Mouse (Mus musculus): ENCODE results near the gene Oasl2. TPM values are rescaled to one million over a fixed set of nuclear protein-coding genes. Genes with fewer than 3 reads are reported as not detected.

Gene Oasl2
- total and polyA plus RNA-seq, 2 experiments from 2014 or later = 4.7 to 6.3 TPM

GRCm38 (mm10) chr5:114949812-114950211 lies 53.1 kb downstream of the Oasl2 start:
- peak overlapping the region; percentile 32; the same call in 1 of the 2 replicates for H3K27ac ChIP-seq
- WGBS = 48% methylated on average over 9 of the region's 9 CpGs
- ATAC-seq = no peak

GRCm38 (mm10) chr5:114950669-114951068 lies 53.9 kb downstream of the Oasl2 start:
- 65% methylated on average over 12 of the region's 12 CpGs for WGBS
- Histone ChIP-seq H3K36me3 (ENCODE audit: insufficient read depth, low read length) (peaks cover 36% of the 10 kb centered on the region), H3K27me3 (ENCODE audit: insufficient read depth, low read length) (no peaks in the 10 kb centered on the region), H3K9ac (replicated peaks; ENCODE audit: low read length) (no peak overlapping the region), H3K4me2 (ENCODE audit: low read depth, low read length) (no peak overlapping the region), H3K4me1 (ENCODE audit: insufficient read depth, low read length) (no peaks in the 10 kb centered on the region), H3K4me3 (ENCODE audit: low read length) (no peak overlapping the region), H3K27ac (no peak overlapping the region), H3K9me3 (ENCODE audit: low read length) (no peaks in the 10 kb centered on the region)
- ATAC-seq (no peak), DNase-seq (ENCODE audit: low spot score) (no peak)
- TF ChIP-seq CTCF (IDR thresholded peaks at IDR 0.05; ENCODE audit: low read depth) = no peak

More at GRCm38 (mm10) chr5:114949812-114950211, 53.1 kb downstream of the Oasl2 start:
- Histone ChIP-seq H3K4me1 (ENCODE audit: insufficient read depth, low read length) (no peaks in the 10 kb centered on the region), H3K4me3 (ENCODE audit: low read length) (no peak overlapping the region), H3K27me3 (ENCODE audit: insufficient read depth, low read length) (no peaks in the 10 kb centered on the region), H3K36me3 (ENCODE audit: insufficient read depth, low read length) (peaks cover 36% of the 10 kb centered on the region), H3K4me2 (ENCODE audit: low read depth, low read length) (no peak overlapping the region), H3K9me3 (ENCODE audit: low read length) (no peaks in the 10 kb centered on the region), H3K9ac (replicated peaks; ENCODE audit: low read length) (0 out of 2 replicates have a peak overlapping the region, but pooled peaks have one; percentile 5)
- TF ChIP-seq CTCF (IDR thresholded peaks at IDR 0.05; ENCODE audit: low read depth) = no peak
- DNase-seq (ENCODE audit: low spot score) = no peak

DNA sequence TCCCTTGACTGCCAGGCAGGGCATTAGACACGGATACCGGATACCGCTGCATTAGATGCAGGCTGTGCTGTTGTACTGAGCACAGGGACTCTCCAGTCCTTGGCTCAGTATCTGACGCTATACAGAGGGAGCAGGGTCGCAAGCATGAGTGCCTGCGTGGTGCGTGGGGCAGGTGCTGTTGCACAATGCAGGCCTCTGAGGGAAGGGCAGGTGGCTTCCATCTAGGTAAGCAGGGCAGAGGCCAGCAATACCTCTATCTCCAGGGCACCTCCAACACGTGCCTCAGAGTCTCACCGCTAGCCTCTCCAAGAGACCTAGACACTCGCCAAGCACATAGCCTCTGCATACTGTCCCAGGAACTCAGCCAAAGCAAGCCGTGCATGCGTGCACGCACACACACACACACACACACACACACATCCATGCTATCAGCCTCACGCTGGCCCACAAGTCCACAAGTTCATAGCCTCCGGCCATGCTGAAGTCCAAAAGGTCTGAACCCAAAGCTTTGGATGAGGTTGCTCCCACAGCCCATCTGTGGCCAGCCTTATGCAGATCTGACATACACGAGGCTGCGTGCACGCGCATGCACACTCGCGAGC lies 54.6 kb downstream of the Oasl2 start:
- Histone ChIP-seq H3K9ac (replicated peaks; ENCODE audit: low read length) (no peak overlapping the region), H3K9me3 (ENCODE audit: low read length) (no peaks in the 10 kb centered on the region), H3K27me3 (ENCODE audit: insufficient read depth, low read length) (no peaks in the 10 kb centered on the region), H3K4me3 (ENCODE audit: low read length) (no peak overlapping the region), H3K4me1 (ENCODE audit: insufficient read depth, low read length) (no peaks in the 10 kb centered on the region), H3K4me2 (ENCODE audit: low read depth, low read length) (no peak overlapping the region), H3K27ac (no peak overlapping the region), H3K36me3 (ENCODE audit: insufficient read depth, low read length) (peaks cover 30% of the 10 kb centered on the region)
- DNase-seq (ENCODE audit: low spot score) = no peak
- 73% methylated on average over 21 of the region's 21 CpGs for WGBS
- no peak for TF ChIP-seq CTCF (IDR thresholded peaks at IDR 0.05; ENCODE audit: low read depth)
- ATAC-seq = no peak

GRCm38 (mm10) chr5:114953326-114953725 lies 56.6 kb downstream of the Oasl2 start:
- 84% methylated on average over 14 of the region's 14 CpGs for WGBS
- ATAC-seq = no peak
- H3K4me2 ChIP-seq (ENCODE audit: low read depth, low read length) = no peak overlapping the region
- H3K9me3 ChIP-seq (ENCODE audit: low read length) = no peaks in the 10 kb centered on the region
- no peak for TF ChIP-seq CTCF (IDR thresholded peaks at IDR 0.05; ENCODE audit: low read depth)
- no peak overlapping the region for H3K9ac ChIP-seq (replicated peaks; ENCODE audit: low read length)
- no peaks in the 10 kb centered on the region for H3K4me1 ChIP-seq (ENCODE audit: insufficient read depth, low read length)
- no peak overlapping the region for H3K27ac ChIP-seq
- DNase-seq (ENCODE audit: low spot score) = no peak
- H3K4me3 ChIP-seq (ENCODE audit: low read length) = no peak overlapping the region
- peaks cover 10% of the 10 kb centered on the region for H3K36me3 ChIP-seq (ENCODE audit: insufficient read depth, low read length)
- H3K27me3 ChIP-seq (ENCODE audit: insufficient read depth, low read length) = no peaks in the 10 kb centered on the region

GRCm38 (mm10) chr5:114958069-114958468 lies 61.3 kb downstream of the Oasl2 start:
- WGBS = 84% methylated on average over 5 of the region's 5 CpGs
- Histone ChIP-seq H3K27me3 (ENCODE audit: insufficient read depth, low read length) (no peaks in the 10 kb centered on the region), H3K9ac (replicated peaks; ENCODE audit: low read length) (no peak overlapping the region), H3K27ac (no peak overlapping the region), H3K4me1 (ENCODE audit: insufficient read depth, low read length) (no peaks in the 10 kb centered on the region), H3K9me3 (ENCODE audit: low read length) (0 out of 2 replicates have a peak, but pooled peaks cover 3% of the 10 kb centered on the region), H3K4me2 (ENCODE audit: low read depth, low read length) (no peak overlapping the region), H3K36me3 (ENCODE audit: insufficient read depth, low read length) (no peaks in the 10 kb centered on the region), H3K4me3 (ENCODE audit: low read length) (no peak overlapping the region)
- no peak for TF ChIP-seq CTCF (IDR thresholded peaks at IDR 0.05; ENCODE audit: low read depth)
- ATAC-seq (no peak), DNase-seq (ENCODE audit: low spot score) (no peak)

Small RNAs within 50 kb of the gene (microRNA-seq; reads per million reads assigned to microRNA genes)
- gene Mir6240 = 2.3 to 4.3 reads per million in 2 experiments

Other genes starting within 250 kb of the Oasl2 start
- gene Trpv4, start 238.5 kb upstream of the Oasl2 start, total RNA-seq (2014; rRNA removed) = 2.7 TPM in 2 replicates
- 3.0 and 3.4 TPM in 2 replicates for gene Trpv4, start 238.5 kb upstream of the Oasl2 start, polyA plus RNA-seq (2015; fragmentation: Nextera tagmentation; extraction: Ambion mirVana)
- gene Gltp, start 206.0 kb upstream of the Oasl2 start, total RNA-seq (2014; rRNA removed) = 36.3 and 51.0 TPM in 2 replicates
- 55.0 and 55.1 TPM in 2 replicates for gene Gltp, start 206.0 kb upstream of the Oasl2 start, polyA plus RNA-seq (2015; fragmentation: Nextera tagmentation; extraction: Ambion mirVana)
- gene Tchp, start 189.2 kb upstream of the Oasl2 start, total RNA-seq (2014; rRNA removed) = 9.0 and 12.7 TPM in 2 replicates
- 14.4 and 15.6 TPM in 2 replicates for gene Tchp, start 189.2 kb upstream of the Oasl2 start, polyA plus RNA-seq (2015; fragmentation: Nextera tagmentation; extraction: Ambion mirVana)
- 44.7 and 55.1 TPM in 2 replicates for gene Ankrd13a, start 122.3 kb upstream of the Oasl2 start, total RNA-seq (2014; rRNA removed)
- 30.7 and 31.4 TPM in 2 replicates for gene Ankrd13a, start 122.3 kb upstream of the Oasl2 start, polyA plus RNA-seq (2015; fragmentation: Nextera tagmentation; extraction: Ambion mirVana)
- gene Git2, start 121.4 kb upstream of the Oasl2 start, total RNA-seq (2014; rRNA removed) = 41.2 and 43.5 TPM in 2 replicates
- gene Git2, start 121.4 kb upstream of the Oasl2 start, polyA plus RNA-seq (2015; fragmentation: Nextera tagmentation; extraction: Ambion mirVana) = 34.4 and 36.4 TPM in 2 replicates
- 250 and 316 TPM in 2 replicates for gene 1500011B03Rik, start 73.5 kb upstream of the Oasl2 start, total RNA-seq (2014; rRNA removed)
- gene 1500011B03Rik, start 73.5 kb upstream of the Oasl2 start, polyA plus RNA-seq (2015; fragmentation: Nextera tagmentation; extraction: Ambion mirVana) = 354 and 366 TPM in 2 replicates
- not detected in 2 replicates for gene 4930519G04Rik, start 43.3 kb upstream of the Oasl2 start, total RNA-seq (2014; rRNA removed)
- gene 4930519G04Rik, start 43.3 kb upstream of the Oasl2 start, polyA plus RNA-seq (2015; fragmentation: Nextera tagmentation; extraction: Ambion mirVana) = not detected in 2 replicates
- gene Gm9936, start 38.3 kb upstream of the Oasl2 start, total RNA-seq (2014; rRNA removed) = 3.5 and 3.9 TPM in 2 replicates
- gene Gm9936, start 38.3 kb upstream of the Oasl2 start, polyA plus RNA-seq (2015; fragmentation: Nextera tagmentation; extraction: Ambion mirVana) = 2.4 and 2.8 TPM in 2 replicates
- gene Oasl1, start 26.3 kb downstream of the Oasl2 start, total RNA-seq (2014; rRNA removed) = 0.63 and 1.0 TPM in 2 replicates
- 0.25 and 0.32 TPM in 2 replicates for gene Oasl1, start 26.3 kb downstream of the Oasl2 start, polyA plus RNA-seq (2015; fragmentation: Nextera tagmentation; extraction: Ambion mirVana)
- gene 2210016L21Rik, start 45.2 kb downstream of the Oasl2 start, total RNA-seq (2014; rRNA removed) = 51.5 and 53.0 TPM in 2 replicates
- 178 and 204 TPM in 2 replicates for gene 2210016L21Rik, start 45.2 kb downstream of the Oasl2 start, polyA plus RNA-seq (2015; fragmentation: Nextera tagmentation; extraction: Ambion mirVana)
- gene Hnf1a, start 74.2 kb downstream of the Oasl2 start, total RNA-seq (2014; rRNA removed) = not detected in 2 replicates
- 0.05 TPM in 2 replicates for gene Hnf1a, start 74.2 kb downstream of the Oasl2 start, polyA plus RNA-seq (2015; fragmentation: Nextera tagmentation; extraction: Ambion mirVana)
- gene Sppl3, start 114.2 kb downstream of the Oasl2 start, total RNA-seq (2014; rRNA removed) = 136 and 147 TPM in 2 replicates
- gene Sppl3, start 114.2 kb downstream of the Oasl2 start, polyA plus RNA-seq (2015; fragmentation: Nextera tagmentation; extraction: Ambion mirVana) = 30.1 and 31.1 TPM in 2 replicates
- gene Gm10401, start 201.4 kb downstream of the Oasl2 start, total RNA-seq (2014; rRNA removed) = not detected in 2 replicates
- 38.5 and 39.3 TPM in 2 replicates for gene Gm10401, start 201.4 kb downstream of the Oasl2 start, polyA plus RNA-seq (2015; fragmentation: Nextera tagmentation; extraction: Ambion mirVana)
- gene Acads, start 222.4 kb downstream of the Oasl2 start, total RNA-seq (2014; rRNA removed) = 30.3 and 32.5 TPM in 2 replicates
- gene Acads, start 222.4 kb downstream of the Oasl2 start, polyA plus RNA-seq (2015; fragmentation: Nextera tagmentation; extraction: Ambion mirVana) = 22.1 and 25.3 TPM in 2 replicates
- gene Unc119b, start 238.0 kb downstream of the Oasl2 start, total RNA-seq (2014; rRNA removed) = 27.0 and 32.1 TPM in 2 replicates
- 22.5 and 23.4 TPM in 2 replicates for gene Unc119b, start 238.0 kb downstream of the Oasl2 start, polyA plus RNA-seq (2015; fragmentation: Nextera tagmentation; extraction: Ambion mirVana)